Mouse (Mus musculus) left cerebral cortex, adult 8-10 months (tissue): ENCODE measurements around the gene Gm14391. TPM values are rescaled to one million over a fixed set of nuclear protein-coding genes. Genes with fewer than 3 reads are reported as not detected.
"Not testable (repeated sequence)": the region's sequence is repeated elsewhere in the genome, so short reads cannot be mapped to it uniquely, and the experiment has no call there.

Source experiments
- DNase-seq, 2 experiments: peaks; one replicate each; pipeline ENCODE4 v3.0.0; 2022; ENCODE audit warnings: low spot score in 2 of 2
- total RNA-seq, 4 experiments: library from RNA; stranded (reverse); gene quantifications; 2 replicates each; pipeline ENCODE4 v1.2.4; 2022

Gm14391 gene
- 100 to 1,000 TPM in 1 of 4 experiments, 10 to 100 TPM in 3; 88.1 to 106 (median 91.0) TPM for total RNA-seq

DNA sequence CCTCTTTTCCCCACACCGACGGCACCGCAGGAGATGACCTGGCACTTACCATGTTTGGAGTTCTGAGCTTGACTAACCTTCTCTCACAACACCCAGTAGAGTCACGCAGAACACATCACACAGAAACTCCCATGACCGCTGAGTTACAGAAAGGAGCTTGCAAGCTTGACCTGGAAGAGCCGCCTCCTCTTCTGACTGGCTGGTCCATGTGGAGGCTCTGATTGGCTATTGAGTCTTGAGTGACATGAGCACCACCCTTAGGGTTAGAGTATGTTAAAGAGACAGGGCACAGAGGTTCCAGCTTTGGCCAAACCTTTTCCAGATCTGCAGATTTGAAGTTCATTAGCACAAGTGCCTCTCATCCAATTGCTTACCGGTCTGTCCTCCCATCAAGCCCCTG is at the start of gene Gm14391:
Gene Gm14391, minus strand, starts transcription at position 186 of the 400 bp plus-strand sequence.
- DNase-seq: not testable (repeated sequence)

DNA sequence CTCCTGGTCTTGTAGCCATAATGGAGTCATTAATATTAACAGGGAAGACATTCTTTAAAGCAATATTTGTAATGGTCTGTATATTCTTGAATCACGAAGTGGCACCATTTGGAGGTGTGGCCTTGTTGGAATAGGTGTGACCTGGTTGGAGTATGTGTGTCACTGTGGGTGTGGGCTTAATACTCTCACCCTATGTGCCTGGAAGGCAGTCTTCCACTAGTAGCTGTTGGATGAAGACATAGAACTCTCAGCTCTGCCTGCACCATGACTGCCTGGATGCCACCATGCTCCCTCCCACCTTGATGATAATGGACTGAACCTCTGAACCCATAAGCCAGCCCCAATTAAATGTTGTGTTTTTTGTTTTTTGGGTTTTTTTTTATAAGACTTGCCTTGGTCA is 27.7 kb downstream of the Gm14391 start:
- not testable (repeated sequence) for DNase-seq

DNA sequence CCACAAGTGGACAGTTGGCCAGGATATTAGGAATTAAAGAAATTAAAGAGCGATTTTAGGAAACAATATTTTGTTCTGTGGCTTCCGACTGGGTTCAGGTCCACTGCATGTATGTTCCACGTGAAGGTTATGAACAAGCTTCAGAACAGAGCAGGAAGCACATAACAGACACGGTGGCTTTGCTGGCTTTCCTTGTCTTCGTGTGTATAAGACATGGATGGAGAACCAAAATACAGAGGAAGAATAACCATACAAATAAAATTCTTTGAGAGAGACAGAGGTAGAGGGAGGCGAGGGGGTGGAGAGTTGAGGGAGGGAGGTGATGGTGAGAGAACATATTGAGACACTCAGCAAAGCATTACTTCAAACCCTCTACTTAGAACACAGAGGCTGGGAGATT is 30.4 kb downstream of the Gm14391 start:
- DNase-seq: no peak

DNA sequence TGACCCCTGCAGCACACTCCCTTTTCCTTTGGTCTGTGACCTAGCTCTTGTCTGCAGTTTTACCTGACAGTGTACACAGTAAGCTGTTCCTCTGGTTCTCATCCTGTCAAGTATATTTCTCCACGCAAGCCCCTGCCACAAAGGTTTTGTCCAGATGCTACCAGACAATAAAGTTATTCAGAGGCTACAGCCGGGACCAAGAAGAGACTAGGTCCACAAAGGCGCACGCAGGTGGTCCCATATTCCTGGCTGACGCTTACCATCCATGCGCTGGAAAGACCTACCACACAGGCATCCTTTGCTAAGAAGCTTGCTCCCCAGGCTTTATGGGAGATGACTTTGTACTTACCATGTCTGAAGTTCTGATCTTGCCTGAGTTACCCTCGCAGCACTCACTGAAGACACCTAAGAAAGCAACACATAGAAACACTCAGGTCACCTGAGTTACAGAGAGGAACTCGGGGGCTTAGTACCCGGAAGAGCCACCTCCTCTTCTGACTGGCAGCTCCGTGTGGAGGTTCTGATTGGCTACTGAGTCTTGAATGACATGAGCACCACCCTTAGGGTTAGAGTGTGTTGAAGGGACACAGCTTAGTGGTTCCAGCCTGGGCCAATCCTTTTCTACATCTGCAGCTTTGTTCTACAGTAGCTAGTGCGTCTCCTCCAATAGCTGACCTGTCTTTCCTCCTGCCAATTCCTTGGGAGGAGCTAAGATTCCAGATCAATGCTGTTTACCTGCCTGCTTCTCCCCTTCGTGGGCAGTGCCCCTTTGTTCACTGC is 31.1 kb downstream of the Gm14391 start, which contains the start of gene Gm14443:
Gene Gm14443, minus strand, starts transcription at position 471 of the 780 bp plus-strand sequence.
- DNase-seq: not testable (repeated sequence)

DNA sequence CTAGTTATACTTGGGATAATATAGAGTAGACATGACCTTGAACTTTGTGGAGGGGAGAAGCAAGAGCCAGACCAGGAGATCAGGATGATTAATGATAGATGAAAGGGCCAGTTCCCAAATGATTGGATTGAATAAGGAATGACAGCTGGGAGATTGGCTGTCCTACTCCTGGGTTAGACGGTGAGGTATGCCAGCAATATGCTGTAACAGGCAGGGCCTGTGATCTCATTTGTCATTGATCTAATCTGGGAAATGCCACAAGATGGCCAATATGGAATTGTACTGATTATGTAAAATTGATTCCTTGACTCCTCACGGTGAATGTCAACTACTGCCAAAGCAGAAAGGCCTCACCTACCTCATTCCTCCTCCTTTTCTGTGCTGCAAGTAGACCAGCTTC is 32.7 kb downstream of the Gm14391 start:
- DNase-seq: not testable (repeated sequence)

DNA sequence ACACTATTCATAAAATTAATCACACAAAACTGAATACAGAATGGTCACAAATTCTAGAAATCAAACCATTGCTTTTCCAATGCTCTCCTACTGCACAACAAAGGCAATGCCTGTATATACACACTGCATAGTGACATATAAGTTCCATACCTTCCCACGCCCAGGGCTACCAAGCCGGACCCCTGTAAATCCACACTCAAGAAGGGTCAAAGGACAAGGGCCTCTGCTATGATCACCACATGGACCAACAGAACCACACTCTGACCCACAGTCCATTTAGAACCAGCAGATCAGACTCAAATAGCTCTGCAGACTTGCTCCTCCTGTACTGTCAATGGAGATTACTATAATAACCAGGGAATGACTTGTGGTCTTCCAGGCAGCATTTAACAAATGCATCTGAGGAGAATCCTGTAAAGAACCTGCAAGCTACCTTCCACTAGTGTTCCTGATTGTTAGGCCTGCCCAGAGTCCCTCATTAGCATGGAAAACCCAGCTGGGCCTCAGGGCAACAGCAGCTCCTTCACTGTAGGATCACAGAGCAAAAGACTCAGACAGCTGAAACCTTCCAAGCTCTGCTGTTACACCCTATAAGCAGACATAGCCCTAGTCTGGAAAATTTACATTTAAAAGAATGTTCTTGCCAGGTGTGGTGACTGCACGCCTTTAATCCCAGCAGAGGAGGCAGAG is 33.7 kb downstream of the Gm14391 start:
- DNase-seq: not testable (repeated sequence)

DNA sequence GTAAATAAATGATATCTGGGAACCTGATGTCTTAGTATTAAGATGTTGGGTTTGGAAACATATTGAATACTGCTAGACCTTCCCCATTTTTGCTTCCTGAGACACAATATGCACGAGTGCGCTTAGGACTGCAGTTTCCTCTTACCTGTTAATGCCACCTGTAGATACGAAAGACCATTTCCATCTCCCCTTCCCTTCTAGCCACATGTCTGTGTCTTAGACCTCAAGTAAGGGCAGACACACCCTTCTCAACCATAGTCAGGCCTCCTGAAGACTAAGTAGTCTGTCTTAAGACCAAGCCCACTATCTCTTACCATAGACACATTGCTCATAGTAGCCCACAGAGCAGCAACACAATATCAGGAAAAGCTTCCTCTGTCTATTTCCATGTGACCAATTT is 34.6 kb downstream of the Gm14391 start:
- DNase-seq: no peak

DNA sequence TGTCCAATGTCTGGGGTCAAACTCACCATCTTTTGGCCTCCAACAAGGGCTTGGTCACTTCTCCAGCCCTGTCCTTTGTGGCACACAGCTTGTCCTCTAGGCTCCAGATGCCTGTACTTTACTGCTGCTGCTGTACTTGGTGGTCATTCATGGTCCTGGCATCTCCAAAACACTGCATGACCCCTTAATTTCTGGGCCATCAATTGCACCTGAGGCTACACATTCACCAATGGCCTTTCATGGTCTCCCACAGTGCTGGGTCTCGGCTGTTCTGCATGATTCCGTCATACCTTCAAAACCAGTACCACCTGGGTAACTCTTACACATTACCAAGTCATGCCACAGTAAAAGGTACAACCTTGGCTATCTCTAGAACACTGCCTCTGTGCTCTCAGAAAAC is 39.8 kb downstream of the Gm14391 start:
- DNase-seq: not testable (repeated sequence)

DNA sequence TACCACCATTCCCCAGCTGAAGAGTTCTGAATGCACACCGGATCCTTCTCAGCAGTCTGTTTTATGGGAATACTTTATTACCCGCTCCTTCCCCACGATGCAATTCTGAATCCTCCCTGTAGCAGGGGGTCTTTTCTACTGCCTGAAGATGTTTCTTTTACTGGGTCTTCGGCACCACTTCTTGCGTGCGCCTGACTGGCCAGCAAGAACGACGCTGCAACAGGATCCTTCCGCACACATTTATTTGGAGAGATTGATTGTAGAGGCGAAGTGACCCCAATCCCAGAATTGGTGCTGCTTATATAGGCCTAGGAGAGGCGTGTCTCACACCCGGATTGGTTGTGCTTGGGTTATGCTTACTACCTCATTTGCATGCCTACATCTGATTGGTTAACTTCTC is 41.6 kb downstream of the Gm14391 start:
- DNase-seq: not testable (repeated sequence)

DNA sequence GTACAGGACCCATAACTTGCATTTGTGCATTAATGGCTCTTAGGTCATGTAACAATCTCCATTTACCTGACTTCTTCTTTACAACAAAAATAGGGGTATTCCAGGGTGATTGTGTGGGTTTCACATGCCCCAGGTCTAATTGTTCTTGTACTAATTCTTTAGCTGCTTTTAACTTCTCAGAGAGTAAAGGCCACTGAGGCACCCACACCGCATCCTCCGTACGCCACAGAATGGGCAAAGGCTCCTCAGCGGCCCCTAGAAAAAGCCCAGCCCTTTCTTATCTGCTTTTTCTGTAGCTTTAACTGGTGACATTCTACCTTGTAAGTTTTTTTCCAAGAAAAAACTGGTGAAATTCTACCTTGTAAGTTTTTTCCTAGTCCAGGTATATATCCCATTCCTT is 45.3 kb downstream of the Gm14391 start:
- not testable (repeated sequence) for DNase-seq

DNA sequence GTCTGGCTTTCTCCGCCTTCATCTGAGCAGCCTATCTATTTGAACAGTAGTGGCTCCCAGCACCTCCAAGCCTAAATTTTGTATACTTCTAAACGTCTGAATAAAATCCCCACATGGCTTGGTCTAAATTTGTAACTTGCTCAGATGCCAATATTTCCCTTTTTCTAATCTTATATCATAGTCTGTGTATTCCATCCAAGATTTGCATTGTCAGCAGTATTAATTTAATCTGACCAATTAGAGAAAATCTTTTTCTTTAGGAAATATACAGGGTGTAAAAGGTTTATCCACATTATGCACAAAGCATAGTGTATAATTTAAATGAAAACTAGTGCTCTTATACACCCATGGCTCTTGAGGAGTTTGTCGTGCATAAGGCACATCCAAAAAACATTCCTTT is 48.1 kb downstream of the Gm14391 start:
- DNase-seq: no peak

DNA sequence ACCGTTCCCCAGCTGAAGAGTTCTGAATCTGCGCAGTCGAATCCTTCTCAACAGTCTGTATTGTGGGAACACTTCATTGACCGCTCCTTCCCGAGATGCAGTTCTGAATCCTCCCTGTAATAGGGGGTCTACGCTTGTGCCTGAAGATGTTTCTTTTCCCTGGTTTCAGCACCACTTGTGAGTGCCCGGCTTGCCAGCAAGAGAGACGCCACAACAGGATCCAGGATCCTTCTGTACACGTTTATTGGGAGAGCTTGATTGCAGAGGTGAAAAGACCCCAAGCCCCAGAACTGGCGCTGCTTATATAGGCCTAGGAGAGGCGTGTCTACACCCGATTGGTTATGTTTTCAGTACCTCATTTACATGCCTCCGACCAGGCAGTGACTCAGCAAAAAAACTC is 50.0 kb downstream of the Gm14391 start:
- no peak for DNase-seq

DNA sequence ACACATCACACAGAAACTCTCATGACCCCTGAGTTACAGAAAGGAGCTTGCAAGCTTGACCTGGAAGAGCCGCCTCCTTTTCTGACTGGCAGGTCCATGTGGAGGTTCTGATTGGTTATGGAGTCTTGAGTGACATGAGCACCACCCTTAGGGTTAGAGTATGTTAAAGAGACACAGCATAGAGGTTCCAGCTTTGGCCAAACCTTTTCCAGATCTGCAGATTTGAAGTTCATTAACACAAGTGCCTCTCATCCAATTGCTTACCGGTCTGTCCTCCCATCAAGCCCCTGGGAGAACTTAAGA is 64.8 kb downstream of the Gm14391 start, which contains the start of gene Gm14399:
Gene Gm14399, minus strand, starts transcription at position 20 of the 303 bp plus-strand sequence.
- not testable (repeated sequence) for DNase-seq

DNA sequence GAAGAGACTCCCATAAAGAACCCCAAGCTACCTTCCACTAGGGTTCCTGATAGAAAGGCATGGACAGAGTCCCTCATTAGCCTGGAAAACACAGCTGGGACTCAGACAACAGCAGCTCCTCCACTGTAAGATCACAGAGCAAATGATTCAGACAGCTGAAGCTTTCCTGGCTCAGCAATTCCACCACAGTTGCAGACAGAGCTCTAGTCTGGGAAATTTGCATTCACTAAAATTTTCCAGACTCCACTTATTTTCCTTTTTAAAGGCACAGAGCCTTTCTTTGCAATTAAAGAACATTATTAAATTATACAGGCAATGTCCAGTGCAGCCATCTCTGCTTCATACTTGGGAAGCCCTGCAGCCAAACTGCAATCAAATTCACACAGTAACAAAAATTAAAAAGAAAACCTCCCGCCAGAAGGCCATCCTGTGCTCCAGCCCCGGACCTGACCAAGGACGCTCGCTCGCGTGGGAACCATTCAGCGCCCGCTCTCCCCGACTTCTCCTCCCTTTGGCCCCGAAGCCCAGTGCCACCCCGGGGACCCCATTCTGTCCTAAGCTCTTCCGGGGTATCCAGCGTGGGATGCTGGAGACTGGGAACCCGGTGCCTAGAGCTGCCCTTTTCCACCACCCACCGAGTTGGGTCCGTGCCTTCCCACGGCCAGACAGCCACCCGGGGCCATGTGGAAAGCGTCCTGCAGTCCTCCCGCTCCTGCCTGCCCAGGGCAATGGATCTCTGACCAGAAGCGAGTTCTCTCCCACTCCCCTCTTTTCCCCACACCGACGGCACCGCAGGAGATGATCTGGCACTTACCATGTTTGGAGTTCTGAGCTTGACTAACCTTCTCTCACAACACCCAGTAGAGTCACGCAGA is 65.4 kb downstream of the Gm14391 start:
- DNase-seq: peak in 1 of 2 experiments; percentile 18

Other genes with a start within 250 kb of the Gm14391 start
- gene Gm14444, start 196.7 kb downstream of the Gm14391 start, total RNA-seq: 1 to 10 TPM; 1.7 to 2.9 (median 2.8) TPM
- 1 to 10 TPM in 2 of 4 experiments, under 1 TPM in 1, not detected in 1; 0.89 to 1.3 (median 1.1) TPM for gene Gm14393, start 139.1 kb downstream of the Gm14391 start, total RNA-seq
- gene Gm14399, start 64.9 kb downstream of the Gm14391 start, total RNA-seq: 10 to 100 TPM; 14.4 to 16.6 (median 16.0) TPM
- 1 to 10 TPM; 6.2 to 8.9 (median 7.0) TPM for gene Gm14443, start 31.0 kb downstream of the Gm14391 start, total RNA-seq
- gene Gm14440, start 68.2 kb upstream of the Gm14391 start, total RNA-seq: 1 to 10 TPM in 2 of 4 experiments, not detected in 2; 3.9 to 4.0 TPM
- 10 to 100 TPM; 55.3 to 66.2 (median 60.6) TPM for gene Gm4631, start 131.3 kb upstream of the Gm14391 start, total RNA-seq
- gene Zfp968, start 165.5 kb upstream of the Gm14391 start, total RNA-seq: 1 to 10 TPM; 5.6 to 8.7 (median 7.3) TPM
- gene Gm4724, start 228.9 kb upstream of the Gm14391 start, total RNA-seq: 10 to 100 TPM in 3 of 4 experiments, 1 to 10 TPM in 1; 6.8 to 14.4 (median 13.0) TPM